Comparison of ENCODE assay signal across 24 mouse cellular contexts in genomic region chr3:37842289-37842688, GRCm38 (mm10).
DNase-seq lines count a peak whose midpoint lies in the region; ATAC-seq lines count a peak whose summit lies in the region.
"Had no signal": no experiment of that assay in that cellular context is flagged by ENCODE, and none has a peak within 500 bp of the region (broad histone marks: within the 10 kb centered on the region; RNA-seq: fewer than 3 reads in every experiment).

No protein-coding gene starts in this region.

- WGBS in forebrain, embryonic 14.5 days = 61% methylated on average over 7 of the region's 7 CpGs
- 76% methylated on average over 7 of the region's 7 CpGs for WGBS in forebrain, embryonic 12.5 days
- WGBS in stomach, embryonic 16.5 days = 34% methylated on average over 7 of the region's 7 CpGs

- no peak overlapping the region for H3K4me2 ChIP-seq in forebrain, embryonic 14.5 days (ENCODE audit: low read length)
- no peak overlapping the region for H3K4me2 ChIP-seq in forebrain, embryonic 12.5 days
- no peak overlapping the region for H3K4me2 ChIP-seq in stomach, embryonic 16.5 days (ENCODE audit: low read depth, low read length)
- H3K4me2 ChIP-seq: embryonic facial prominence, embryonic 13.5 days; heart, embryonic 13.5 days; hindbrain, embryonic 12.5 days; midbrain, embryonic 13.5 days had no signal

- no peak overlapping the region for H3K4me3 ChIP-seq in forebrain, embryonic 14.5 days (ENCODE audit: low read depth, low read length)
- no peak overlapping the region for H3K4me3 ChIP-seq in forebrain, embryonic 12.5 days (replicated peaks)
- H3K4me3 ChIP-seq in stomach, embryonic 16.5 days (replicated peaks; ENCODE audit: low read length) = no peak overlapping the region
- H3K4me3 ChIP-seq: embryonic facial prominence, embryonic 13.5 days; heart, embryonic 13.5 days; hindbrain, embryonic 12.5 days; limb, embryonic 10.5 days; midbrain, embryonic 13.5 days had no signal

- ATAC-seq in forebrain, embryonic 14.5 days = no peak
- ATAC-seq in forebrain, embryonic 12.5 days (ENCODE audit: low FRiP score) = no peak
- peak; percentile 48; the same call in 1 of the 2 replicates for ATAC-seq in stomach, embryonic 16.5 days (ENCODE audit: insufficient read depth, low FRiP score)
- ATAC-seq: CD4-positive, CD25-positive, alpha-beta regulatory T cell, adult 4 months; forebrain, postnatal 0 days; intestine, postnatal 0 days; liver, postnatal 0 days; midbrain, embryonic 13.5 days; Patski had no signal

- H3K36me3 ChIP-seq in forebrain, embryonic 14.5 days (ENCODE audit: control insufficient read depth, insufficient read depth, low read length) = no peaks in the 10 kb centered on the region
- no peaks in the 10 kb centered on the region for H3K36me3 ChIP-seq in forebrain, embryonic 12.5 days (replicated peaks)
- H3K36me3 ChIP-seq in stomach, embryonic 16.5 days (ENCODE audit: control insufficient read depth, insufficient read depth, low read length) = no peaks in the 10 kb centered on the region
- H3K36me3 ChIP-seq: embryonic facial prominence, embryonic 13.5 days; heart, embryonic 13.5 days; hindbrain, embryonic 12.5 days; limb, embryonic 10.5 days; midbrain, embryonic 13.5 days had no signal

- peak; percentile 17 for DNase-seq in forebrain, embryonic 14.5 days (ENCODE audit: low spot score)
- DNase-seq in kidney, postnatal 14 days = peak; percentile 11
- DNase-seq in kidney, adult 8-10 months = no peak
- peak; percentile 76 for DNase-seq in NIH3T3 (ENCODE audit: low read depth)
- no peak for DNase-seq in testis, postnatal 10 days (ENCODE audit: low spot score)
- DNase-seq: adrenal gland, adult 2 months; cerebellum, adult 11-12 months; cerebellum, postnatal 14 days; forebrain, postnatal 0 days; gastrocnemius, postnatal 36 days; liver; liver, postnatal 0 days; lung, postnatal 10 days; thymus, postnatal 25 days had no signal

- no peaks in the 10 kb centered on the region for H3K27me3 ChIP-seq in forebrain, embryonic 14.5 days (replicated peaks; ENCODE audit: control insufficient read depth, insufficient read depth, low read length)
- no peaks in the 10 kb centered on the region for H3K27me3 ChIP-seq in forebrain, embryonic 12.5 days
- no peaks in the 10 kb centered on the region for H3K27me3 ChIP-seq in stomach, embryonic 16.5 days (ENCODE audit: control insufficient read depth, insufficient read depth, low read length)
- H3K27me3 ChIP-seq: embryonic facial prominence, embryonic 13.5 days; heart, embryonic 13.5 days; hindbrain, embryonic 12.5 days; midbrain, embryonic 13.5 days; Patski had no signal

- H3K4me1 ChIP-seq in forebrain, embryonic 14.5 days (ENCODE audit: control insufficient read depth, insufficient read depth, low read length) = no peaks in the 10 kb centered on the region
- H3K4me1 ChIP-seq in forebrain, embryonic 12.5 days = no peaks in the 10 kb centered on the region
- H3K4me1 ChIP-seq in stomach, embryonic 16.5 days (ENCODE audit: control insufficient read depth, insufficient read depth, low read length) = peaks cover 9% of the 10 kb centered on the region
- H3K4me1 ChIP-seq: hindbrain, embryonic 12.5 days; midbrain, embryonic 13.5 days had no signal

- no peaks in the 10 kb centered on the region for H3K9me3 ChIP-seq in forebrain, embryonic 14.5 days (replicated peaks; ENCODE audit: control insufficient read depth, low read length)
- 0 out of 2 replicates have a peak, but pooled peaks cover 3% of the 10 kb centered on the region for H3K9me3 ChIP-seq in forebrain, embryonic 12.5 days
- no peaks in the 10 kb centered on the region for H3K9me3 ChIP-seq in stomach, embryonic 16.5 days (replicated peaks; ENCODE audit: control insufficient read depth, low read length)
- H3K9me3 ChIP-seq: embryonic facial prominence, embryonic 13.5 days; heart, embryonic 13.5 days; hindbrain, embryonic 12.5 days; limb, embryonic 10.5 days; midbrain, embryonic 13.5 days had no signal

- no peak overlapping the region for H3K27ac ChIP-seq in forebrain, embryonic 14.5 days (ENCODE audit: low read depth, low read length)
- H3K27ac ChIP-seq in forebrain, embryonic 12.5 days = no peak overlapping the region
- peak overlapping the region; percentile 47; the same call in 1 of the 2 replicates for H3K27ac ChIP-seq in stomach, embryonic 16.5 days (ENCODE audit: low read length)
- H3K27ac ChIP-seq: embryonic facial prominence, embryonic 13.5 days; heart, embryonic 13.5 days; hindbrain, embryonic 12.5 days; limb, embryonic 10.5 days; midbrain, embryonic 13.5 days had no signal

- H3K9ac ChIP-seq in forebrain, embryonic 14.5 days (ENCODE audit: low read length) = no peak overlapping the region
- H3K9ac ChIP-seq in forebrain, embryonic 12.5 days = no peak overlapping the region
- H3K9ac ChIP-seq in stomach, embryonic 16.5 days (ENCODE audit: low read length) = no peak overlapping the region
- H3K9ac ChIP-seq: embryonic facial prominence, embryonic 13.5 days; forebrain, postnatal 0 days; heart, embryonic 13.5 days; hindbrain, embryonic 12.5 days; liver, postnatal 0 days; midbrain, embryonic 13.5 days had no signal

Comparison
In these comparisons a context has a peak if more than half of its experiments do, and no peak if none do; other contexts are left out.
1. DNase-seq: peak in forebrain, embryonic 14.5 days (single experiment), kidney, postnatal 14 days (single experiment) and NIH3T3 (single experiment); none in kidney, adult 8-10 months (0 of 2) and testis, postnatal 10 days (single experiment).